Mouse (Mus musculus) heart, embryonic 13.5 days (tissue): ENCODE results near the gene Malsu1. TPM values are rescaled to one million over a fixed set of nuclear protein-coding genes. Genes with fewer than 3 reads are reported as not detected.

Experiments
- ATAC-seq: fragments of 200-750 bp; cut with Nextera tagmentation; 2 replicates; pipeline ENCODE4 v1.8.0; 2017; ENCODE audit warnings: moderate TSS enrichment; ENCODE audit not compliant: insufficient number of reproducible peaks, low FRiP score, low TSS enrichment; ENCODE audit errors: extremely low read depth
- H3K27ac ChIP-seq: fragments of 300-500 bp; sonication (generic); replicated peaks from 2 replicates; pipeline ENCODE4 v1.5.1; 2015; ENCODE audit warnings: moderate library complexity, mild to moderate bottlenecking, inconsistent platforms
- H3K27me3 ChIP-seq: fragments of 300-500 bp; sonication (generic); replicated peaks from 2 replicates; pipeline ENCODE4 v1.6.1; 2015; ENCODE audit warnings: mild to moderate bottlenecking, inconsistent platforms
- H3K36me3 ChIP-seq: fragments of 300-500 bp; sonication (generic); 2 replicates; pipeline ENCODE4 v1.6.1; 2015; ENCODE audit warnings: mild to moderate bottlenecking, inconsistent platforms
- H3K4me1 ChIP-seq: fragments of 300-500 bp; sonication (generic); 2 replicates; pipeline ENCODE4 v1.6.1; 2015; ENCODE audit warnings: inconsistent platforms
- H3K4me2 ChIP-seq: fragments of 300-500 bp; sonication (generic); 2 replicates; pipeline ENCODE4 v1.6.1; 2015; ENCODE audit warnings: inconsistent platforms, mild to moderate bottlenecking, moderate library complexity
- H3K4me3 ChIP-seq: fragments of 300-500 bp; sonication (generic); 2 replicates; pipeline ENCODE4 v1.5.1; 2015; ENCODE audit warnings: moderate library complexity, mild to moderate bottlenecking, inconsistent platforms
- H3K9ac ChIP-seq: fragments of 300-500 bp; sonication (generic); 2 replicates; pipeline ENCODE4 v1.6.1; 2015; ENCODE audit warnings: inconsistent platforms, mild to moderate bottlenecking, moderate library complexity
- H3K9me3 ChIP-seq: fragments of 300-500 bp; sonication (generic); 2 replicates; pipeline ENCODE4 v1.6.1; 2016; ENCODE audit warnings: inconsistent platforms
- WGBS: fragments of 180-500 bp; shearing (Covaris S2); methylation state at CpG from one replicate; pipeline ENCODE4 v1.1.7; 2015; ENCODE audit warnings: mixed read lengths; 5-methylcytosine and 5-hydroxymethylcytosine counted together
- polyA plus RNA-seq: library from polyadenylated mRNA; unstranded; fragments of >200 nt; fragmentation: Nextera tagmentation; extraction: Ambion mirVana; gene quantifications from 2 replicates; pipeline ENCODE4 v1.2.1, GENCODE M21; 2015

Gene Malsu1
- polyA plus RNA-seq, 1 experiment from 2014 or later = 49.6 TPM

- no peak for ATAC-seq
- Histone ChIP-seq H3K4me2 (no peak overlapping the region), H3K9me3 (no peaks in the 10 kb centered on the region), H3K9ac (no peak overlapping the region), H3K4me3 (no peak overlapping the region), H3K27ac (no peak overlapping the region), H3K4me1 (peaks cover 9% of the 10 kb centered on the region), H3K27me3 (no peaks in the 10 kb centered on the region), H3K36me3 (peaks cover 26% of the 10 kb centered on the region)
- WGBS = 84% methylated on average over 1 of the region's 1 CpGs
These were observed 5.7 kb downstream of the Malsu1 start for GRCm38 (mm10) chr6:49079313-49079712.

DNA sequence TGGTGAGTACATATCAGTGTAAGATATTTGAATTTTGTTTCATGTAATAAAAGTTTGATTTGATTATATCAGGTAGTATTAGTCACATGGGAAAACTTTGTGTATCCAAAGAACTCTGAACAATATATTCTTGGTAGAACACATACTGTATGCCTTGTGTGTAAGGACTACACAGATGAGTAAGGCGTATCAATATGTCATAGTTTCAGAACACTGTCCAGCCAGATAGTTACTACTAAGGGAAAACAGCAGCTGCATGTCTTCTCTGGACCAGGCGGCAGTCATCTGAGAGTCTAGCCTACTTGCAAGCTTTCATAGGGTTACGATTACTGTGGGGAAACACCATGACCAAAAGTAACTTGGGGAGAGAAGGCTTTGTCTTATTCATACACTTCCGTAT is 9.4 kb downstream of the Malsu1 start:
- Histone ChIP-seq H3K27ac (no peak overlapping the region), H3K4me2 (no peak overlapping the region), H3K4me1 (no peaks in the 10 kb centered on the region), H3K9ac (no peak overlapping the region), H3K9me3 (no peaks in the 10 kb centered on the region), H3K4me3 (no peak overlapping the region), H3K27me3 (no peaks in the 10 kb centered on the region), H3K36me3 (peaks cover 61% of the 10 kb centered on the region)
- WGBS = 82% methylated on average over 4 of the region's 4 CpGs
- ATAC-seq = no peak

- Histone ChIP-seq H3K4me3 (no peak overlapping the region), H3K27ac (no peak overlapping the region), H3K27me3 (no peaks in the 10 kb centered on the region), H3K36me3 (peaks cover 59% of the 10 kb centered on the region), H3K9ac (no peak overlapping the region), H3K4me2 (no peak overlapping the region), H3K9me3 (no peaks in the 10 kb centered on the region), H3K4me1 (peaks cover 50% of the 10 kb centered on the region)
- WGBS = 85% methylated on average over 10 of the region's 10 CpGs
- no peak for ATAC-seq
These were observed 21.4 kb downstream of the Malsu1 start for GRCm38 (mm10) chr6:49094968-49095367.

DNA sequence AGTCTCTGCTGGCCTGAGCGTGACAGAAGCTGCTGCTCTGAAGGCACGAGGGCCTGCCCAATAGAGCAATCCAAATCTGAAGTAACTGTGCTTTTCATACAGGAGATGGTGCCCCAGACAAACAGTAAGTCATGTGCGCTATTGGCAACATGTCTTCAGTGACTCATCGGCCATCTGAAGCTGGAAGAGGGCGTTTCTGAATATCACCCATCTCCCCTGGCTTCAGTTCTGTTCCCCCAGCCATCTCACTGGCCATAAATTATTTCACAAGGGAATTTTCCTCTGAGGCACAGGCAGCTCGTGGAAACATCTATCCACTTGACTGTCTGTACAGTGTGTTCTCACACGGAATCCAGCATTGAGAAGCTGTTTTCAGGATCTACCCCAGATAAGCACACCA is 22.8 kb downstream of the Malsu1 start:
- no peak for ATAC-seq
- H3K4me2 ChIP-seq = peak overlapping the region; percentile 57
- WGBS = 61% methylated on average over 7 of the region's 7 CpGs
- H3K4me1 ChIP-seq = peaks cover 64% of the 10 kb centered on the region
- H3K27ac ChIP-seq = peak overlapping the region; percentile 89
- no peaks in the 10 kb centered on the region for H3K9me3 ChIP-seq
- no peaks in the 10 kb centered on the region for H3K27me3 ChIP-seq
- peak overlapping the region; percentile 28 for H3K9ac ChIP-seq
- H3K36me3 ChIP-seq = peaks cover 44% of the 10 kb centered on the region
- H3K4me3 ChIP-seq = no peak overlapping the region

- Histone ChIP-seq H3K9ac (peak overlapping the region; percentile 28), H3K4me2 (peak overlapping the region; percentile 57), H3K27me3 (no peaks in the 10 kb centered on the region), H3K9me3 (no peaks in the 10 kb centered on the region), H3K4me1 (peaks cover 68% of the 10 kb centered on the region), H3K36me3 (peaks cover 39% of the 10 kb centered on the region), H3K27ac (peak overlapping the region; percentile 89), H3K4me3 (peak overlapping the region; percentile 12; the same call in 1 of the 2 replicates)
- WGBS = 27% methylated on average over 13 of the region's 13 CpGs
- ATAC-seq = peak; percentile 48; the same call in 1 of the 2 replicates
These were observed 23.4 kb downstream of the Malsu1 start for GRCm38 (mm10) chr6:49096933-49097461.

GRCm38 (mm10) chr6:49097596-49098110 is 24.1 kb downstream of the Malsu1 start:
- ATAC-seq = no peak
- Histone ChIP-seq H3K4me1 (peaks cover 68% of the 10 kb centered on the region), H3K4me3 (no peak overlapping the region), H3K36me3 (peaks cover 39% of the 10 kb centered on the region), H3K27ac (peak overlapping the region; percentile 89), H3K9ac (0 out of 2 replicates have a peak overlapping the region, but pooled peaks have one; percentile 10), H3K4me2 (peak overlapping the region; percentile 57), H3K27me3 (no peaks in the 10 kb centered on the region), H3K9me3 (no peaks in the 10 kb centered on the region)
- 73% methylated on average over 5 of the region's 5 CpGs for WGBS

- peaks cover 40% of the 10 kb centered on the region for H3K36me3 ChIP-seq
- no peak overlapping the region for H3K9ac ChIP-seq
- no peak overlapping the region for H3K27ac ChIP-seq
- ATAC-seq = 0 out of 2 replicates have a peak, but pooled peaks have one; percentile 4
- 16% methylated on average over 1 of the region's 1 CpGs for WGBS
- peaks cover 68% of the 10 kb centered on the region for H3K4me1 ChIP-seq
- no peaks in the 10 kb centered on the region for H3K9me3 ChIP-seq
- H3K27me3 ChIP-seq = no peaks in the 10 kb centered on the region
- H3K4me3 ChIP-seq = no peak overlapping the region
- no peak overlapping the region for H3K4me2 ChIP-seq
These were observed 25.5 kb downstream of the Malsu1 start for GRCm38 (mm10) chr6:49099086-49099485.

GRCm38 (mm10) chr6:49106746-49107500 is 33.3 kb downstream of the Malsu1 start:
- Histone ChIP-seq H3K27ac (no peak overlapping the region), H3K27me3 (no peaks in the 10 kb centered on the region), H3K4me3 (no peak overlapping the region), H3K9ac (no peak overlapping the region), H3K4me1 (peaks cover 23% of the 10 kb centered on the region), H3K9me3 (no peaks in the 10 kb centered on the region), H3K4me2 (no peak overlapping the region), H3K36me3 (peaks cover 87% of the 10 kb centered on the region)
- WGBS = 86% methylated on average over 15 of the region's 15 CpGs
- no peak for ATAC-seq

GRCm38 (mm10) chr6:49109196-49109595 is 35.6 kb downstream of the Malsu1 start:
- H3K4me3 ChIP-seq = no peak overlapping the region
- no peaks in the 10 kb centered on the region for H3K27me3 ChIP-seq
- H3K9ac ChIP-seq = no peak overlapping the region
- no peaks in the 10 kb centered on the region for H3K9me3 ChIP-seq
- no peak for ATAC-seq
- 85% methylated on average over 2 of the region's 2 CpGs for WGBS
- peaks cover 78% of the 10 kb centered on the region for H3K36me3 ChIP-seq
- H3K27ac ChIP-seq = no peak overlapping the region
- H3K4me2 ChIP-seq = no peak overlapping the region
- H3K4me1 ChIP-seq = peaks cover 22% of the 10 kb centered on the region

GRCm38 (mm10) chr6:49113895-49114294 is 40.3 kb downstream of the Malsu1 start:
- H3K4me1 ChIP-seq = peaks cover 27% of the 10 kb centered on the region
- peaks cover 70% of the 10 kb centered on the region for H3K36me3 ChIP-seq
- H3K4me3 ChIP-seq = no peak overlapping the region
- no peak overlapping the region for H3K27ac ChIP-seq
- no peak overlapping the region for H3K9ac ChIP-seq
- H3K9me3 ChIP-seq = no peaks in the 10 kb centered on the region
- 90% methylated on average over 7 of the region's 7 CpGs for WGBS
- no peaks in the 10 kb centered on the region for H3K27me3 ChIP-seq
- no peak overlapping the region for H3K4me2 ChIP-seq
- ATAC-seq = no peak

DNA sequence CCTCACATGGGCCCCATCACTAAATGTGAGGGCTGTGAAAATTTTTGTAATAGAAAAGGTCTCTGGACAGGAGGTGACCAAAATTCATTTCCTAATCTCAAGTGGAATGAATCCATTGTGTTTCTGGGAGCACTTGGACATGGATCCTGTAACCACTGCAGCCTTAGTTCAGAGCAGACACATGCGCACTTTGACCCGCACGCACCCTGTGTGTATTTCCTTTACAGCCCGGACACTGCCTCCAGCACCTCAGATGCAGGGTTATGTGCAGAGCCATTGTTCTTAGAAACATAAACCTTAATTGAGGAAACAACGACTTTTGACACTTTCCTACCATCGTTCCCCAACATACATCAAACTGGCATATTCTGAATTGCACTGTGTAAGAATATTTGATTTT is 40.9 kb downstream of the Malsu1 start:
- Histone ChIP-seq H3K4me1 (peaks cover 22% of the 10 kb centered on the region), H3K9ac (no peak overlapping the region), H3K4me2 (no peak overlapping the region), H3K27ac (no peak overlapping the region), H3K9me3 (no peaks in the 10 kb centered on the region), H3K36me3 (peaks cover 66% of the 10 kb centered on the region), H3K27me3 (no peaks in the 10 kb centered on the region), H3K4me3 (no peak overlapping the region)
- ATAC-seq = no peak
- WGBS = 93% methylated on average over 6 of the region's 6 CpGs
